Mouse (Mus musculus): ENCODE data around the gene Fra10ac1. TPM values are rescaled to one million over a fixed set of nuclear protein-coding genes. Genes with fewer than 3 reads are reported as not detected.

Gene Fra10ac1
- polyA plus RNA-seq, 1 experiment from 2014 or later: 49.4 TPM

DNA sequence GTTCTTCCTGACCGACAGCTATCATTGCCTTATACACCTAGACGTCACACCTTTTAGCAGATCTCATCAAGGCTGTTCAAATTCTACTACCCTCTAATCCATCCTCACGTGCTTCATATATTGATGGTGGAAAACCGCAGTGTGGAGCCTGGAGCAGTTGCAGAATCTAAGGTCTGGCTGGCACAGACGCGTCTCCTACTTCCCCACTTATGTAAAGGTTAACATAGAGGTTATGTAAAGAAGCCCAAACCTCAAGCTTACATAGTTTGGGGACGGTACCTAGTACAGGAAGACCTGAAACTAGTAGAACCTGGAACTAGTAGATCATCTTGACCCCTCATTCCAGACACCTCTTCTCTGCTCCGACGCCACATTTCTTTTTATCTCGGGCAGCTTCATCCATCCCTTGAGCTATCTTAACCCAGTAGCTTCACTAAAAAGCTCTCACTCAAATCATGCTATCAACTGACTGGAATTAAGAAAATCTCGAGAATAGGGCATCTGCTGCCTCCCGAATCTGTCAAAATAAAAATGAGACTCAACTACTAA is 526 bp downstream of the Fra10ac1 start:
- no peaks in the 10 kb centered on the region for H3K27me3 ChIP-seq (replicated peaks)
- H3K4me2 ChIP-seq (replicated peaks): peak overlapping the region; percentile 69
- H3K9ac ChIP-seq: peak overlapping the region; percentile 64
- ATAC-seq (ENCODE audit: low FRiP score, low read depth): peak; percentile 16
- H3K36me3 ChIP-seq: peaks cover 5% of the 10 kb centered on the region; the same call in 1 of the 2 replicates
- peak overlapping the region; percentile 57 for H3K4me3 ChIP-seq
- H3K4me1 ChIP-seq: peaks cover 9% of the 10 kb centered on the region
- no peaks in the 10 kb centered on the region for H3K9me3 ChIP-seq
- H3K27ac ChIP-seq: peak overlapping the region; percentile 80
- WGBS: 12% methylated on average over 12 of the region's 12 CpGs

DNA sequence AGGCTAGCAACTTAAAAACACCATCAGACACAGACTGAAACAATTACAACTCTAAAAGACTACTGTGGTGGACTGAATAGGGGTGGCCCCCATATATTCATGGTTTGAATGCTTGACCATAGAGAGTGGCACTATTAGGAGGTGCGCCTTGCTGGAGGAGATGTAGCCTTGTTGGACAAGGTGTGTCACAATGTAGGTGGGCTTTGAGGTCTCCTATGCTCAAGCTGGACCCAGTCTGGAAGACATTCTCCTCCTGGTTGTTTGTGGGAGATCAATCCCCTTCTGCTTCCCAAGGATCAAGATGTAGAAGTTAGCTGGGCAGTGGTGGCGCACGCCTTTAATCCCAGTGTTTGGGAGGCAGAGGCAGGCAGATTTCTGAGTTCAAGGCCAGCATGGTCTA is 6.3 kb downstream of the Fra10ac1 start:
- no peaks in the 10 kb centered on the region for H3K9me3 ChIP-seq
- 0 out of 2 replicates have a peak, but pooled peaks cover under 1% of the 10 kb centered on the region for H3K4me1 ChIP-seq
- H3K27ac ChIP-seq: no peak overlapping the region
- ATAC-seq (ENCODE audit: low FRiP score, low read depth): no peak
- no peaks in the 10 kb centered on the region for H3K27me3 ChIP-seq (replicated peaks)
- no peak overlapping the region for H3K4me3 ChIP-seq
- peaks cover 28% of the 10 kb centered on the region; the same call in 1 of the 2 replicates for H3K36me3 ChIP-seq
- whole genome bisulfite sequencing: 99% methylated on average over 3 of the region's 3 CpGs
- H3K9ac ChIP-seq: no peak overlapping the region
- H3K4me2 ChIP-seq (replicated peaks): no peak overlapping the region

GRCm38 (mm10) chr19:38206669-38207068 is 17.3 kb downstream of the Fra10ac1 start:
- H3K36me3 ChIP-seq: peaks cover 13% of the 10 kb centered on the region
- no peak overlapping the region for H3K4me3 ChIP-seq
- no peaks in the 10 kb centered on the region for H3K9me3 ChIP-seq
- H3K27ac ChIP-seq: no peak overlapping the region
- H3K27me3 ChIP-seq (replicated peaks): no peaks in the 10 kb centered on the region
- no peaks in the 10 kb centered on the region for H3K4me1 ChIP-seq
- no peak overlapping the region for H3K9ac ChIP-seq
- ATAC-seq (ENCODE audit: low FRiP score, low read depth): no peak
- 63% methylated on average over 9 of the region's 9 CpGs for WGBS
- no peak overlapping the region for H3K4me2 ChIP-seq (replicated peaks)

DNA sequence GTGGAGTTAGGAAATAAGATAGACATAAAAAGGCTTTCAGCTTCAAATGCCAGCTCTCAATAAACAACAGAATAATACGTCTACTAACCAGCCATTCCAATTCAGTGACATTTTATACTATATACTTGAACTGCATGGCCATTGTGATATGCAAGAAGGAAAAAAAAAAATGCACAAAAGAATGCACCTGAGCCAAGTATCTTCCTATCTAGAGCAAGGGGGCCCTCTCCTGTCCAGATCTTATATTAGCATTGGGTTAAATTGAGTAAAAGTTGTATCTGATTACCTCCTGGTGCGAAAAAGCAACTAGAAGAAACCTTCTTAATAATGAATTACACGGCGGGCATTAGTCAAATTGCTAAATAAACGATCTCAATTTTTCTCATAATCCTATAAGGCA is 25.2 kb downstream of the Fra10ac1 start:
- Histone ChIP-seq H3K27me3 (replicated peaks) (no peaks in the 10 kb centered on the region), H3K27ac (no peak overlapping the region), H3K4me2 (replicated peaks) (no peak overlapping the region), H3K4me3 (no peak overlapping the region), H3K9ac (no peak overlapping the region), H3K9me3 (no peaks in the 10 kb centered on the region), H3K4me1 (no peaks in the 10 kb centered on the region), H3K36me3 (peaks cover 12% of the 10 kb centered on the region)
- WGBS: 89% methylated on average over 5 of the region's 5 CpGs
- no peak for ATAC-seq (ENCODE audit: low FRiP score, low read depth)

DNA sequence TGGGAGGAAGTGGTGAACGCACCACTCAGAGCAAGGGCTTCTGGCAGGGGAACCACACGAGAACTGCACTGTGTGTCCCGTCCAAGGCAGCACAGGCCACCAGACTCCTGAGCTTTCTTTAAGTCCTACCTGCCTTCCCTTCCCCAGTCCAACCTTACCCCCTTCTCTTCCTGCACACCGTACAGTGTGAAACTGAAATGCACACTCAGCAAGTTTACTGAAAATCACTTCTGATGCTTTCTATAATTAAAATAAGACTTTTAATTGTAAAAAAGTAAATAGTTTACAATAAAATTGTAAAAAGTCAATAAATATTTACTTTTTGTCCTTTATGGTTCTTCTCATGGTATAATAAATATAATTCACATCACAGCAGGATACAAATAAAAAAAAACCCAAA is 28.7 kb downstream of the Fra10ac1 start:
- Histone ChIP-seq H3K9ac (no peak overlapping the region), H3K36me3 (0 out of 2 replicates have a peak, but pooled peaks cover 4% of the 10 kb centered on the region), H3K9me3 (no peaks in the 10 kb centered on the region), H3K4me1 (no peaks in the 10 kb centered on the region), H3K27ac (no peak overlapping the region), H3K27me3 (replicated peaks) (no peaks in the 10 kb centered on the region), H3K4me2 (replicated peaks) (no peak overlapping the region), H3K4me3 (no peak overlapping the region)
- WGBS: 96% methylated on average over 4 of the region's 4 CpGs
- ATAC-seq (ENCODE audit: low FRiP score, low read depth): no peak

DNA sequence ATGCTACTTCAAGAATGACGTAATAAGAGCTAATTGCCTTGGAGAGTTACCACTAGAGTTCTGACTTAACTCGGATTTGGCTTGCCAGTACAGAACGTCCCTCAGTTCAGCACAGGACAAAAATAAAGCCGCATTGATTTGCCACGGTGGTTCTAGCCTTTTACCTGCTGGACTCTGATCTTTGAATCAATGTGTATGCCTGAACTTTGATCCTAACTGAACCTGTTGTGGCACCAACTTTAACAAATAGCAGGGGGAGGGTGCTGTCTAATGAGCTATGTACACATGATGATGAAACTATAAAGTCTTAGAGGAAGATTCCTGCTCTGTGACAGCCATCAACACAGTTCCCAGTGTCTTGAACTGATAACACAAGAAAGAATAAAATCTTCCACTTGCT is 32.5 kb downstream of the Fra10ac1 start:
- no peak overlapping the region for H3K9ac ChIP-seq
- no peaks in the 10 kb centered on the region for H3K4me1 ChIP-seq
- WGBS: 88% methylated on average over 5 of the region's 5 CpGs
- H3K27me3 ChIP-seq (replicated peaks): no peaks in the 10 kb centered on the region
- H3K9me3 ChIP-seq: no peaks in the 10 kb centered on the region
- H3K27ac ChIP-seq: no peak overlapping the region
- H3K4me3 ChIP-seq: no peak overlapping the region
- no peak for ATAC-seq (ENCODE audit: low FRiP score, low read depth)
- H3K4me2 ChIP-seq (replicated peaks): no peak overlapping the region
- H3K36me3 ChIP-seq: peaks cover 8% of the 10 kb centered on the region; the same call in 1 of the 2 replicates

DNA sequence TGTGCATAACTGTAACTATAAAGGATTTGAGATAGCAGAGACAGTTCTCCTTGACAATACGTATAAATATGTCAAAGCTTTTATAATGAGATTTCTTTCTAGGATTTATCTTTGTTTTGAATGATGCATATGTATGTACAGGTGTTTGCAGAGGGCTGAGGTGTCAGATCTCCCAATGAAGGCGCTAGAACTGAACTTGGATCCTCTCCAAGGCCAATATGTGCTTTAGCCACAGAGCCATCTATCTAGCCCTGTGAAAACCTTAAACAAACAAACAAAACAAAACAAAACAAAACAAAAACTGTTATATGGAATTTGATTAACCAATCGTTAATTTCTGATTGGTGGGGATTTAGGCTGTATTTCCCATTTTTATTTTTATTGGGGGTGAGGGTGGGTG is 33.4 kb downstream of the Fra10ac1 start:
- H3K4me2 ChIP-seq (replicated peaks): no peak overlapping the region
- ATAC-seq (ENCODE audit: low FRiP score, low read depth): no peak
- WGBS: 97% methylated on average over 3 of the region's 3 CpGs
- no peak overlapping the region for H3K4me3 ChIP-seq
- no peaks in the 10 kb centered on the region for H3K27me3 ChIP-seq (replicated peaks)
- no peaks in the 10 kb centered on the region for H3K4me1 ChIP-seq
- H3K9ac ChIP-seq: no peak overlapping the region
- no peak overlapping the region for H3K27ac ChIP-seq
- peaks cover 8% of the 10 kb centered on the region; the same call in 1 of the 2 replicates for H3K36me3 ChIP-seq
- no peaks in the 10 kb centered on the region for H3K9me3 ChIP-seq

DNA sequence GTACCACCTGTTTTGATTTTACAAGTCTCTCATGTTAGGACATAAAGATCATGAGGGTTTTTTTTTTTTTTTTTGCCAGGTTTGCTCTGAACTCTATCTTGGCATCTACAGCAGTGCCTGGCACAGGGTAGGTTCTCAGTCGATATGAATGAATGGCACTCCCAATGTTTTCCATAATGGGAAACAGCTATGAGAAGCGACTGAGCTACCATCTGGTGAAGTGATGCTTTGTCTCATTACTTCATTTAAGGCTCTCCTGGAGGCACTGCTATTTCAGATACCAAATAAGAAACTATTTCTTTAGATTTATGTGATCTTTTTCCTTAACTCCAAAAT is 36.6 kb downstream of the Fra10ac1 start:
- Histone ChIP-seq H3K4me3 (no peak overlapping the region), H3K4me2 (replicated peaks) (no peak overlapping the region), H3K9ac (no peak overlapping the region), H3K27me3 (replicated peaks) (no peaks in the 10 kb centered on the region), H3K27ac (no peak overlapping the region), H3K9me3 (no peaks in the 10 kb centered on the region), H3K4me1 (no peaks in the 10 kb centered on the region), H3K36me3 (peaks cover 4% of the 10 kb centered on the region; the same call in 1 of the 2 replicates)
- ATAC-seq (ENCODE audit: low FRiP score, low read depth): no peak
- 91% methylated on average over 2 of the region's 2 CpGs for WGBS

DNA sequence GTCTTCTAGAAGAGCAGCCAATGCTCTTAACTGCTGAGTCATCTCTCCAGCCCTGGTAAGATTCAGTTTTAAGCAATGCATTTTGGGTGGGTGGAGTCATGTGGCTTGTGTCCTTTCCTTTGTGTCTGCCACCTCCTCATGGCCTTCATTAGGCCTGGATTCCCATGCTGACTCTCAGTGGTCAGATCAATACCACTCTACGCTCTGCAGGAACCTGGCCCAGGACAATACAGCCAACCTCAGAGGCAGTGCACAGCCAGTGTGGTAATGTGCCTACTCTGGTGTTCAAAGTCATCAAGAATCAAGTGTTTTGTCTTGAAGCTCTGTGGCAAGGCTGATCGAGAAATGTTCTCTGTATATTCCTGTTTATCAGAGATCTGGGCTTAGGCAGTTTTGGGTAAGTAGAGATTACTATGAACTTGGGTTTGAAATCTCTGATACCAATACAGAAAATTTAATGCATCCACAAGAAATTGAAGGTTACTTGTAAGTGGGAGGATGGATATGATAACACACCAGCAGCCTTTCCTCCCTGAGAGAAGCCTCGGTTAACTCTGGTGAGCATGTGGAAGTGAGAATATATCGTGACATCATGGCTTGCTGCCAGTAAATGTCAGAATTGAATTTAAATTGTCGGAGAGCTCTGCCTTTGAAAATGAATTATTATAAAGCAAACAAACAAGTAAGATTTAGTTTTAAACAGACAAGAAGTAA is 37.2 kb downstream of the Fra10ac1 start:
- WGBS: 98% methylated on average over 5 of the region's 5 CpGs
- Histone ChIP-seq H3K4me2 (replicated peaks) (no peak overlapping the region), H3K9ac (no peak overlapping the region), H3K4me1 (no peaks in the 10 kb centered on the region), H3K4me3 (no peak overlapping the region), H3K27me3 (replicated peaks) (no peaks in the 10 kb centered on the region), H3K9me3 (no peaks in the 10 kb centered on the region), H3K36me3 (peaks cover 4% of the 10 kb centered on the region; the same call in 1 of the 2 replicates), H3K27ac (no peak overlapping the region)
- no peak for ATAC-seq (ENCODE audit: low FRiP score, low read depth)

- H3K36me3 ChIP-seq: no peaks in the 10 kb centered on the region
- no peak for ATAC-seq (ENCODE audit: low FRiP score, low read depth)
- no peaks in the 10 kb centered on the region for H3K9me3 ChIP-seq
- H3K4me2 ChIP-seq (replicated peaks): no peak overlapping the region
- WGBS: 95% methylated on average over 9 of the region's 9 CpGs
- H3K4me1 ChIP-seq: no peaks in the 10 kb centered on the region
- H3K27me3 ChIP-seq (replicated peaks): no peaks in the 10 kb centered on the region
- H3K27ac ChIP-seq: no peak overlapping the region
- no peak overlapping the region for H3K4me3 ChIP-seq
- H3K9ac ChIP-seq: no peak overlapping the region
Observed at GRCm38 (mm10) chr19:38179675-38180074, 44.3 kb downstream of the Fra10ac1 start.

- Histone ChIP-seq H3K9me3 (no peaks in the 10 kb centered on the region), H3K27ac (no peak overlapping the region), H3K4me1 (no peaks in the 10 kb centered on the region), H3K4me3 (no peak overlapping the region), H3K9ac (no peak overlapping the region), H3K27me3 (replicated peaks) (no peaks in the 10 kb centered on the region), H3K4me2 (replicated peaks) (no peak overlapping the region), H3K36me3 (no peaks in the 10 kb centered on the region)
- 45% methylated on average over 2 of the region's 2 CpGs for whole genome bisulfite sequencing
- no peak for ATAC-seq (ENCODE audit: low FRiP score, low read depth)
Observed at GRCm38 (mm10) chr19:38164633-38165032, 59.3 kb downstream of the Fra10ac1 start.

DNA sequence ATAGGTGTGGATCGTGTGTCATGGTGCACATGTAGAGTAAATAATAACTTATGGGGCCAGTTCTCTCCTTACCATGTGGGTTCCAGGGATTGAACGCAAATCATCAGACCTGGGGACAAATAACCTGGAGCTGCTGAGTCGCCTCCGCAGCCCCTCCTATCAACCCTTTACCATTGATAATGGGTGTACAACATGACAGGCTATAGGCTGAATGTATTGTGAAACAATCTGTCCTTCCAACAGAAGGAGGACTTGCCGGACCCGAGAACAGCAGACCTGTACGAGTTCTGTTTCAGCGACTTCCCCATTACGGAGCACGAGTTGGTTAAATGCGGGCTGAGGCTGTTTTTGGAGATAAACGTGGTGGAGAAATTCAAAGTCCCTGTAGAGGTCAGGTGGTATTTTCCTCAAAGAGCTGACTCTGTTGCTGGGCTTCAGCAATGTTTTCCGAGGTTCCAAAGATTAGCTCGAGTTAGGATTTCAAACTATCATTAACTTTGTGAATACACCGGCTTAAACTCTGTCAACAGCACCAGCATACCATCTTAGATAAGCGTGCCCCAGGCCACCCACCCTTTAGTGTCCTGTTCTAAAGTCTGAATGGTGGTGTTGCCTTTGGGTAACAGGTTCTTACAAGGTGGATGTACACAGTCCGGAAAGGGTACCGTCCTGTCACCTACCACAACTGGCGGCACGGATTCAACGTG is 62.2 kb downstream of the Fra10ac1 start:
- no peak overlapping the region for H3K4me3 ChIP-seq
- no peaks in the 10 kb centered on the region for H3K36me3 ChIP-seq
- ATAC-seq (ENCODE audit: low FRiP score, low read depth): no peak
- WGBS: 95% methylated on average over 21 of the region's 21 CpGs
- no peaks in the 10 kb centered on the region for H3K27me3 ChIP-seq (replicated peaks)
- no peak overlapping the region for H3K27ac ChIP-seq
- no peak overlapping the region for H3K4me2 ChIP-seq (replicated peaks)
- no peaks in the 10 kb centered on the region for H3K4me1 ChIP-seq
- no peak overlapping the region for H3K9ac ChIP-seq
- H3K9me3 ChIP-seq: no peaks in the 10 kb centered on the region
